ENCODE assay signal across 8 mouse cellular contexts in the genomic region with DNA sequence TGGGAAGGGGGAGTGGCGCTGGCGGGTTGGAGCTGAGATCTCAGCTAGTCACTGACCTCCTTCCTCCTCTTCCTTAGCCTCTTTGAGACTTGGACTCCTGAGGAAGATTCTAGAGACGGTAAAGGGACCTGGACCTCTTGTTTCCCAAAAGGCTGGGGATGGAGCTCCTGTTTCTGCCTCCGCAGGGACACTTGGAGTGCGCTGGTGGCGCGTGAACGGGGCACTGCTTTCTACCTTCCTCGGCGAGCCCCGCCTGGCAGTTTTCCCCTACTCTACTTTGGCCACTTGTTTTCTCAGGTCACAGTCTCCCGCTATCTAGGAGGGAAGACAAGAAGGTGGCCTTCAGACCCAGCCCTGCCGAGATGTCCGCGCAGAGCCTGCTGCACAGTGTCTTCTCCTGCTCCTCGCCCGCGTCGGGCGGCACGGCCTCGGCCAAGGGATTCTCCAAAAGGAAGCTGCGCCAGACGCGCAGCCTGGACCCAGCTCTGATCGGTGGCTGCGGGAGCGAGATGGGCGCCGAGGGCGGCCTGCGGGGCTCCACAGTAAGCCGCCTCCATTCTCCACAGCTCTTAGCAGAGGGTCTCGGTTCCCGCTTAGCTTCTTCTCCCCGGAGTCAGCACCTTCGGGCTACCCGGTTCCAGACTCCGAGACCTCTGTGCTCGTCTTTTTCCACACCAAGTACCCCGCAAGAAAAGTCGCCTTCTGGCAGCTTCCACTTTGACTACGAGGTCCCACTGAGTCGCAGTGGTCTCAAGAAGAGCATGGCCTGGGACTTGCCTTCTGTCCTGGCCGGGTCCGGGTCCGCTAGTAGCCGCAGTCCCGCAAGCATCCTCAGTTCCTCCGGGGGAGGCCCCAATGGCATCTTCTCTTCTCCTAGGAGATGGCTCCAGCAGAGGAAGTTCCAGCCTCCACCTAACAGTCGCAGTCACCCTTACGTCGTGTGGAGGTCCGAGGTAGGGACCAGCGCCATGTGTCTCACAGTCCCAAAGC. TPM values are rescaled to one million over a fixed set of nuclear protein-coding genes. Genes with fewer than 3 reads are reported as not detected.
DNase-seq lines count a peak whose midpoint lies in the region; ATAC-seq and TF ChIP-seq lines count a peak whose summit lies in the region.

No protein-coding gene starts in this region.

- no peaks in the 10 kb centered on the region for H3K9me3 ChIP-seq in ES-E14 (ENCODE audit: control insufficient read depth, insufficient read depth, low read depth, low read length)
- H3K9me3 ChIP-seq in forebrain, embryonic 13.5 days (replicated peaks) = no peaks in the 10 kb centered on the region
- no peaks in the 10 kb centered on the region for H3K9me3 ChIP-seq in neural tube, embryonic 12.5 days

- WGBS in cerebellum, adult 2 months = 10% methylated on average over 49 of the region's 55 CpGs
- WGBS in forebrain, embryonic 13.5 days = 19% methylated on average over 52 of the region's 55 CpGs
- WGBS in neural tube, embryonic 12.5 days = 22% methylated on average over 55 of the region's 55 CpGs

- H3K36me3 ChIP-seq in ES-E14 (ENCODE audit: control insufficient read depth, insufficient read depth, low read length, poor library complexity, severe bottlenecking) = no peaks in the 10 kb centered on the region
- H3K36me3 ChIP-seq in forebrain, embryonic 13.5 days (ENCODE audit: poor library complexity, severe bottlenecking) = no peaks in the 10 kb centered on the region
- H3K36me3 ChIP-seq in neural tube, embryonic 12.5 days = no peaks in the 10 kb centered on the region

- no peak overlapping the region for H3K27ac ChIP-seq in cerebellum, adult 2 months (ENCODE audit: insufficient read depth, low read length)
- H3K27ac ChIP-seq in ES-E14 (ENCODE audit: insufficient read depth, low read depth, low read length, poor library complexity, severe bottlenecking) = no peak overlapping the region
- no peak overlapping the region for H3K27ac ChIP-seq in forebrain, embryonic 13.5 days
- no peak overlapping the region for H3K27ac ChIP-seq in neural tube, embryonic 12.5 days

- no peak for TF ChIP-seq CTCF in cerebellum, adult 2 months (IDR thresholded peaks at IDR 0.05; ENCODE audit: borderline replicate concordance, insufficient read depth, low read depth, low read length)

- peak; percentile 71 for ATAC-seq in forebrain, embryonic 13.5 days
- ATAC-seq in hematopoietic stem cell, adult 5-6 weeks (replicated peaks in 1 of 2; ENCODE audit: insufficient read depth in 1 of 2, low FRiP score in 2 of 2, low TSS enrichment in 1 of 2, low read depth in 1 of 2, poor library complexity in 2 of 2, severe bottlenecking in 2 of 2) = peak; percentile 20 to 38; a peak in 2 of 4 replicates
- peak; percentile 65; the same call in 1 of the 2 replicates for ATAC-seq in neural tube, embryonic 12.5 days (ENCODE audit: low FRiP score, low read depth)

- in situ Hi-C loops in ES-E14 (cut with MboI; ENCODE audit: low sequenced_read_pairs in 2 of 2, unreplicated experiment in 2 of 2) = no loop called here

- no peak overlapping the region for H3K9ac ChIP-seq in ES-E14 (ENCODE audit: insufficient read depth, low read depth, low read length, poor library complexity, severe bottlenecking)
- H3K9ac ChIP-seq in forebrain, embryonic 13.5 days = peak overlapping the region; percentile 30
- no peak overlapping the region for H3K9ac ChIP-seq in neural tube, embryonic 12.5 days

- H3K27me3 ChIP-seq in cerebellum, adult 2 months (ENCODE audit: control insufficient read depth, insufficient read depth, low read length) = no peaks in the 10 kb centered on the region
- H3K27me3 ChIP-seq in forebrain, embryonic 13.5 days = peaks cover 54% of the 10 kb centered on the region
- H3K27me3 ChIP-seq in neural tube, embryonic 12.5 days (replicated peaks) = peaks cover 38% of the 10 kb centered on the region

- peak in 1 of 2 experiments; percentile 6 for DNase-seq in cerebellum, adult 2 months
- DNase-seq in cerebellum, adult 9-11 months = no peak
- DNase-seq in ES-E14 (ENCODE audit: low read depth, low spot score) (no peak), liver (peak; percentile 4)
- no peak for DNase-seq in c-Kit-positive CD71-positive TER-119-positive erythroid progenitor cells, embryonic 14.5 days (ENCODE audit: low spot score)

- peak overlapping the region; percentile 7 for H3K4me3 ChIP-seq in cerebellum, adult 2 months (replicated peaks; ENCODE audit: insufficient read depth, low read depth, low read length)
- peak overlapping the region; percentile 21 to 43; a peak in 3 of 4 replicates for H3K4me3 ChIP-seq in ES-E14 (ENCODE audit: insufficient read depth in 1 of 2, low read depth in 1 of 2, low read length in 2 of 2, poor library complexity in 1 of 2, severe bottlenecking in 1 of 2)
- H3K4me3 ChIP-seq in forebrain, embryonic 13.5 days = peak overlapping the region; percentile 40
- H3K4me3 ChIP-seq in neural tube, embryonic 12.5 days = peak overlapping the region; percentile 35

- peak overlapping the region; percentile 80 for H3K4me2 ChIP-seq in forebrain, embryonic 13.5 days
- H3K4me2 ChIP-seq in neural tube, embryonic 12.5 days (replicated peaks) = peak overlapping the region; percentile 73

- TF ChIP-seq POLR2A in cerebellum, adult 2 months (IDR thresholded peaks at IDR 0.05; ENCODE audit: borderline replicate concordance, insufficient read depth, low read length) = no peak

- no peaks in the 10 kb centered on the region; the same call in 1 of the 2 replicates for H3K4me1 ChIP-seq in cerebellum, adult 2 months (ENCODE audit: control insufficient read depth, insufficient read depth, low read length)
- no peaks in the 10 kb centered on the region for H3K4me1 ChIP-seq in ES-E14 (ENCODE audit: control insufficient read depth in 2 of 2, insufficient read depth in 2 of 2, low read length in 2 of 2, poor library complexity in 1 of 2)
- H3K4me1 ChIP-seq in forebrain, embryonic 13.5 days = peaks cover 6% of the 10 kb centered on the region; the same call in 1 of the 2 replicates
- H3K4me1 ChIP-seq in neural tube, embryonic 12.5 days = no peaks in the 10 kb centered on the region

TF ChIP-seq in ES-E14, 5 proteins besides CTCF, POLR2A, EP300 and RAD21:
- TF ChIP-seq HCFC1 (IDR thresholded peaks at IDR 0.05; ENCODE audit: borderline replicate concordance, insufficient read depth, low read length) (no peak), ZC3H11A (IDR thresholded peaks at IDR 0.05; ENCODE audit: borderline replicate concordance, low read depth, low read length) (no peak), CHD2 (IDR thresholded peaks at IDR 0.05; ENCODE audit: low read depth, low read length) (no peak), MAFK (IDR thresholded peaks at IDR 0.05; ENCODE audit: insufficient read depth, low read depth, low read length) (no peak), ZNF384 (IDR thresholded peaks at IDR 0.05; ENCODE audit: low read depth, low read length) (no peak)
TF ChIP-seq in ES-E14: peak in this region for 0.

RNA-seq across cellular contexts. Expression of a gene that starts 1.3 kb away (rescaled TPM):
- 2.1 and 2.5 TPM in 2 replicates for polyA plus RNA-seq in cerebellum, adult 2 months (2012; rRNA removed)
- total RNA-seq in ES-E14 (2012; rRNA removed) = 0.37 and 1.8 TPM in 2 replicates
- polyA plus RNA-seq in forebrain, embryonic 13.5 days (2015; fragmentation: Nextera tagmentation; extraction: Ambion mirVana) = 0.46 and 0.47 TPM in 2 replicates
- 22.3 and 25.1 TPM in 2 replicates for total RNA-seq in hematopoietic stem cell, adult 5-6 weeks (2017)
- 1.2 and 1.3 TPM in 2 replicates for polyA plus RNA-seq in neural tube, embryonic 12.5 days (2016; fragmentation: Nextera tagmentation; extraction: Ambion mirVana)
